Mouse (Mus musculus) retina, postnatal 7 days (tissue): ENCODE results near the gene Ddx39b.
"Not testable (repeated sequence)": the region's sequence is repeated elsewhere in the genome, so short reads cannot be mapped to it uniquely, and the experiment has no call there.

Experiments used
- DNase-seq: peaks from one replicate; pipeline ENCODE4 v3.0.0-alpha.2; 2012; ENCODE audit warnings: low read depth, low spot score

Ddx39b gene

GRCm38 (mm10) chr17:35219601-35220041, 21.9 kb upstream of the Ddx39b start:
- DNase-seq, result no peak

- DNase-seq, result no peak
These were observed 21.2 kb upstream of the Ddx39b start, which contains the start of gene Gm16181 for GRCm38 (mm10) chr17:35220156-35220952. TSS of gene Gm16181 (plus strand) at chr17:35220834.

GRCm38 (mm10) chr17:35222299-35222698, 19.2 kb upstream of the Ddx39b start:
- DNase-seq, result no peak

- no peak for DNase-seq
These were observed 16.9 kb upstream of the Ddx39b start for GRCm38 (mm10) chr17:35224641-35225040.

- DNase-seq, result no peak
These were observed 16.1 kb upstream of the Ddx39b start for GRCm38 (mm10) chr17:35225456-35225855.

GRCm38 (mm10) chr17:35226561-35227046, 14.9 kb upstream of the Ddx39b start:
- DNase-seq, result no peak

GRCm38 (mm10) chr17:35231022-35231421, 10.5 kb upstream of the Ddx39b start:
- no peak for DNase-seq

GRCm38 (mm10) chr17:35232043-35232442, 9.5 kb upstream of the Ddx39b start:
- DNase-seq, result peak; percentile 75

GRCm38 (mm10) chr17:35232659-35233058, 8.9 kb upstream of the Ddx39b start:
- DNase-seq, result no peak

- DNase-seq, result no peak
These were observed 8.2 kb upstream of the Ddx39b start, which contains the start of gene Atp6v1g2 for GRCm38 (mm10) chr17:35233114-35233980. TSS of gene Atp6v1g2 (plus strand) at chr17:35233660.

GRCm38 (mm10) chr17:35234090-35234489, 7.5 kb upstream of the Ddx39b start:
- not testable (repeated sequence) for DNase-seq

- DNase-seq, result no peak
These were observed 6.6 kb upstream of the Ddx39b start for GRCm38 (mm10) chr17:35234903-35235302.

- DNase-seq, result peak; percentile 87
These were observed 5.7 kb upstream of the Ddx39b start, which contains the start of gene Nfkbil1 for GRCm38 (mm10) chr17:35235614-35236389. TSS of gene Nfkbil1 (minus strand) at chr17:35235792.

- peak; percentile 88 for DNase-seq
These were observed 5.2 kb upstream of the Ddx39b start for GRCm38 (mm10) chr17:35236390-35236746.

GRCm38 (mm10) chr17:35236996-35237395, 4.5 kb upstream of the Ddx39b start:
- DNase-seq, result no peak

- DNase-seq, result no peak
These were observed 4.0 kb upstream of the Ddx39b start for GRCm38 (mm10) chr17:35237504-35237903.

GRCm38 (mm10) chr17:35239700-35240099, 1.8 kb upstream of the Ddx39b start:
- no peak for DNase-seq

GRCm38 (mm10) chr17:35240384-35241304, 902 bp upstream of the Ddx39b start:
- no peak for DNase-seq

- DNase-seq, result peak; percentile 64
These were observed 732 bp downstream of the Ddx39b start for GRCm38 (mm10) chr17:35242015-35242941.
